Mouse (Mus musculus): ENCODE data around the gene Fam45a. TPM values are rescaled to one million over a fixed set of nuclear protein-coding genes. Genes with fewer than 3 reads are reported as not detected.

Fam45a gene
- polyA plus RNA-seq, 2 experiments, result 11.8 to 25.7 TPM

- H3K27me3 ChIP-seq (ENCODE audit: control insufficient read depth, insufficient read depth, low read length), result no peaks in the 10 kb centered on the region
- 63% methylated on average over 1 of the region's 1 CpGs for WGBS (ENCODE audit: insufficient replicate concordance)
- TF ChIP-seq EP300 (IDR thresholded peaks at IDR 0.05; ENCODE audit: low read depth) (no peak), CTCF (IDR thresholded peaks at IDR 0.05; ENCODE audit: low read depth) (peak; percentile 44; the same call in 1 of the 2 replicates)
- H3K9me3 ChIP-seq (ENCODE audit: control insufficient read depth, low read length), result no peaks in the 10 kb centered on the region
- no peak for ATAC-seq (ENCODE audit: insufficient read depth)
- peaks cover 22% of the 10 kb centered on the region in 2 experiments for H3K4me1 ChIP-seq (replicated peaks; ENCODE audit: control insufficient read depth in 2 of 2, insufficient read depth in 2 of 2, low read length in 1 of 2)
- peak overlapping the region; percentile 80 for H3K4me2 ChIP-seq (ENCODE audit: low read depth)
- DNase-seq (ENCODE audit: low read depth in 3 of 3, low spot score in 3 of 3), result no peak
- H3K9ac ChIP-seq (replicated peaks), result no peak overlapping the region
- no peak overlapping the region for H3K4me3 ChIP-seq (ENCODE audit: insufficient read depth in 1 of 2, low read depth in 2 of 2, low read length in 2 of 2)
- H3K36me3 ChIP-seq (replicated peaks; ENCODE audit: control insufficient read depth, insufficient read depth, low read depth), result peaks cover 65% of the 10 kb centered on the region
- H3K27ac ChIP-seq, result no peak overlapping the region
Observed at GRCm38 (mm10) chr19:60870489-60870888, 59.1 kb downstream of the Fam45a start.

- peak overlapping the region; percentile 95 for H3K27ac ChIP-seq
- DNase-seq (ENCODE audit: low read depth in 3 of 3, low spot score in 3 of 3) (no peak), ATAC-seq (ENCODE audit: insufficient read depth) (no peak)
- peak overlapping the region; percentile 92 to 96 for H3K4me3 ChIP-seq (ENCODE audit: insufficient read depth in 1 of 2, low read depth in 2 of 2, low read length in 2 of 2)
- no peaks in the 10 kb centered on the region for H3K27me3 ChIP-seq (ENCODE audit: control insufficient read depth, insufficient read depth, low read length)
- H3K36me3 ChIP-seq (replicated peaks; ENCODE audit: control insufficient read depth, insufficient read depth, low read depth), result peaks cover 60% of the 10 kb centered on the region
- peaks cover 22% of the 10 kb centered on the region in 2 experiments for H3K4me1 ChIP-seq (replicated peaks; ENCODE audit: control insufficient read depth in 2 of 2, insufficient read depth in 2 of 2, low read length in 1 of 2)
- no peak for TF ChIP-seq CTCF (IDR thresholded peaks at IDR 0.05; ENCODE audit: low read depth)
- no peak for TF ChIP-seq EP300 (IDR thresholded peaks at IDR 0.05; ENCODE audit: low read depth)
- WGBS (ENCODE audit: insufficient replicate concordance), result 75% methylated on average over 5 of the region's 5 CpGs
- H3K4me2 ChIP-seq (ENCODE audit: low read depth), result peak overlapping the region; percentile 80
- peak overlapping the region; percentile 90 for H3K9ac ChIP-seq (replicated peaks)
- H3K9me3 ChIP-seq (ENCODE audit: control insufficient read depth, low read length), result no peaks in the 10 kb centered on the region
Observed at GRCm38 (mm10) chr19:60871366-60871765, 60.0 kb downstream of the Fam45a start.

- DNase-seq (ENCODE audit: low read depth in 3 of 3, low spot score in 3 of 3), result peak in 2 of 3 experiments; percentile 70 to 78
- Histone ChIP-seq H3K9ac (replicated peaks) (peak overlapping the region; percentile 90), H3K27me3 (ENCODE audit: control insufficient read depth, insufficient read depth, low read length) (no peaks in the 10 kb centered on the region), H3K4me3 (ENCODE audit: insufficient read depth in 1 of 2, low read depth in 2 of 2, low read length in 2 of 2) (peak overlapping the region; percentile 92 to 96), H3K27ac (peak overlapping the region; percentile 95), H3K4me1 (replicated peaks; ENCODE audit: control insufficient read depth in 2 of 2, insufficient read depth in 2 of 2, low read length in 1 of 2) (peaks cover 22% of the 10 kb centered on the region in 2 experiments), H3K4me2 (ENCODE audit: low read depth) (peak overlapping the region; percentile 80), H3K9me3 (ENCODE audit: control insufficient read depth, low read length) (no peaks in the 10 kb centered on the region), H3K36me3 (replicated peaks; ENCODE audit: control insufficient read depth, insufficient read depth, low read depth) (peaks cover 52% of the 10 kb centered on the region)
- TF ChIP-seq EP300 (IDR thresholded peaks at IDR 0.05; ENCODE audit: low read depth) (peak; percentile 94), CTCF (IDR thresholded peaks at IDR 0.05; ENCODE audit: low read depth) (no peak)
- peak; percentile 72 for ATAC-seq (ENCODE audit: insufficient read depth)
- 3% methylated on average over 1 of the region's 1 CpGs for WGBS (ENCODE audit: insufficient replicate concordance)
Observed at GRCm38 (mm10) chr19:60872272-60872671, 60.9 kb downstream of the Fam45a start.

- Histone ChIP-seq H3K4me3 (ENCODE audit: insufficient read depth in 1 of 2, low read depth in 2 of 2, low read length in 2 of 2) (peak overlapping the region; percentile 92 to 96), H3K4me1 (replicated peaks; ENCODE audit: control insufficient read depth in 2 of 2, insufficient read depth in 2 of 2, low read length in 1 of 2) (peaks cover 22% of the 10 kb centered on the region in 2 experiments), H3K27me3 (ENCODE audit: control insufficient read depth, insufficient read depth, low read length) (no peaks in the 10 kb centered on the region), H3K27ac (peak overlapping the region; percentile 95), H3K4me2 (ENCODE audit: low read depth) (peak overlapping the region; percentile 80), H3K9ac (replicated peaks) (peak overlapping the region; percentile 90), H3K36me3 (replicated peaks; ENCODE audit: control insufficient read depth, insufficient read depth, low read depth) (peaks cover 42% of the 10 kb centered on the region), H3K9me3 (ENCODE audit: control insufficient read depth, low read length) (no peaks in the 10 kb centered on the region)
- ATAC-seq (ENCODE audit: insufficient read depth) (no peak), DNase-seq (ENCODE audit: low read depth in 3 of 3, low spot score in 3 of 3) (no peak)
- TF ChIP-seq EP300 (IDR thresholded peaks at IDR 0.05; ENCODE audit: low read depth) (no peak), CTCF (IDR thresholded peaks at IDR 0.05; ENCODE audit: low read depth) (no peak)
- WGBS (ENCODE audit: insufficient replicate concordance), result 1% methylated on average over 4 of the region's 4 CpGs
Observed at GRCm38 (mm10) chr19:60873501-60873900, 62.1 kb downstream of the Fam45a start.

- Histone ChIP-seq H3K4me1 (replicated peaks; ENCODE audit: control insufficient read depth in 2 of 2, insufficient read depth in 2 of 2, low read length in 1 of 2) (peaks cover 22% of the 10 kb centered on the region in 2 experiments), H3K36me3 (replicated peaks; ENCODE audit: control insufficient read depth, insufficient read depth, low read depth) (peaks cover 35% of the 10 kb centered on the region), H3K9ac (replicated peaks) (peak within 1 kb of the TSS; percentile 90), H3K9me3 (ENCODE audit: control insufficient read depth, low read length) (no peaks in the 10 kb centered on the region), H3K4me3 (ENCODE audit: insufficient read depth in 1 of 2, low read depth in 2 of 2, low read length in 2 of 2) (peak within 1 kb of the TSS; percentile 92 to 96), H3K27me3 (ENCODE audit: control insufficient read depth, insufficient read depth, low read length) (no peaks in the 10 kb centered on the region), H3K4me2 (ENCODE audit: low read depth) (peak within 1 kb of the TSS; percentile 80), H3K27ac (peak within 1 kb of the TSS; percentile 95)
- ATAC-seq (ENCODE audit: insufficient read depth), result peak; percentile 91
- peak; percentile 92 to 94 (median 93) for DNase-seq (ENCODE audit: low read depth in 3 of 3, low spot score in 3 of 3)
- TF ChIP-seq EP300 (IDR thresholded peaks at IDR 0.05; ENCODE audit: low read depth), result no peak
- TF ChIP-seq CTCF (IDR thresholded peaks at IDR 0.05; ENCODE audit: low read depth), result peak; percentile 46; the same call in 1 of the 2 replicates
- WGBS (ENCODE audit: insufficient replicate concordance), result under 1% methylated on average over 28 of the region's 28 CpGs
Observed at GRCm38 (mm10) chr19:60874064-60874694, 62.8 kb downstream of the Fam45a start, which contains the start of gene Prdx3. Gene Prdx3, minus strand, starts transcription at chr19:60874556.
